Mouse (Mus musculus): ENCODE measurements around the gene Stxbp4. TPM values are rescaled to one million over a fixed set of nuclear protein-coding genes. Genes with fewer than 3 reads are reported as not detected.

Gene Stxbp4
- polyA plus RNA-seq, 1 experiment from 2014 or later = 44.1 TPM

DNA sequence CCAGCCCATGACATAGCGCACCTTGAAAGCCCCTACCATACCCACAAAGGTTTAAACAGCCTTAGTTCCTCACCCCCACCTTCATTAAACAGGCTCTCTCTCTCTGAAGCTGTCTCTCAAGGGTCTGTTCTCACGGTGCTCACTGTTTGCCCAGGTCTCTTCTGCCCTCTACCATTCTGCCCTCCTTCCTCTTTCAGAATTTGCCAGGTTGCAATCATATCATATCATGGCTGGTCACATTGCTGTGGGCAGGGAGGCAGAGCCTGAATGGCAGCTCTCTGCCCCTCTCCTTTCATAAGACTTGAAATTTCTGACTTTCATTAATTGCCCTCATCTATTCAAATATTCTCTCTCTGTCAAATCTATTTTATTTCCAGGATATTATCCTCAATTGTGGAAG, 195.4 kb downstream of the Stxbp4 start:
- Histone ChIP-seq H3K4me2 (ENCODE audit: low read depth, severe bottlenecking) (no peak overlapping the region), H3K4me1 (ENCODE audit: control insufficient read depth, insufficient read depth, low read length) (no peaks in the 10 kb centered on the region), H3K9ac (ENCODE audit: low read length) (no peak overlapping the region), H3K9me3 (ENCODE audit: control insufficient read depth, low read length) (no peaks in the 10 kb centered on the region), H3K27me3 (ENCODE audit: control insufficient read depth, insufficient read depth, low read length) (no peaks in the 10 kb centered on the region), H3K27ac (replicated peaks; ENCODE audit: low read depth, low read length) (no peak overlapping the region), H3K36me3 (ENCODE audit: control insufficient read depth, insufficient read depth, low read length) (no peaks in the 10 kb centered on the region), H3K4me3 (ENCODE audit: low read depth, low read length) (no peak overlapping the region)
- ATAC-seq (ENCODE audit: insufficient number of reproducible peaks, low FRiP score, low TSS enrichment, low read depth) (no peak), DNase-seq (ENCODE audit: low spot score) (no peak)
- 78% methylated on average over 2 of the region's 2 CpGs for WGBS

DNA sequence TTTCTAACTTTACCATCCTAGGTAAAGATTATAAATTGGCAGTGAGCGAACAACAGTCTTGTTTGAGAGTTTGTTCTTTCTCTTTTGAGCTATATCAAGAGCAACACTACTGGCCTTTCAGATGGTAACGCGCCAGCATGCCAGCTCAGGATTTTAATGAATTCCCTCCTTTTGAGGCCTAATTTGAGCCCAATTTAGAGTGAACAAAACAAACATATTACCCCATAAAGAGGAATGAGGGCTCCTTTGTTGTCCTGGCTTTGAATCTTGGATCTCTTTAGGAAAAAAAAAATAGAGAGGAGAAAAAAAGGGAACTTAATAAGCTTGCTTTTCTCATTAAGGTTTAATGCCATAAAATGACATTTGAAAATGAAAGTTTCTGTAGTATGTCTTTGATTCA, 197.0 kb downstream of the Stxbp4 start:
- WGBS = 83% methylated on average over 3 of the region's 3 CpGs
- Histone ChIP-seq H3K27me3 (ENCODE audit: control insufficient read depth, insufficient read depth, low read length) (no peaks in the 10 kb centered on the region), H3K9ac (ENCODE audit: low read length) (no peak overlapping the region), H3K4me3 (ENCODE audit: low read depth, low read length) (no peak overlapping the region), H3K9me3 (ENCODE audit: control insufficient read depth, low read length) (no peaks in the 10 kb centered on the region), H3K4me1 (ENCODE audit: control insufficient read depth, insufficient read depth, low read length) (no peaks in the 10 kb centered on the region), H3K4me2 (ENCODE audit: low read depth, severe bottlenecking) (no peak overlapping the region), H3K36me3 (ENCODE audit: control insufficient read depth, insufficient read depth, low read length) (no peaks in the 10 kb centered on the region), H3K27ac (replicated peaks; ENCODE audit: low read depth, low read length) (no peak overlapping the region)
- no peak for DNase-seq (ENCODE audit: low spot score)
- ATAC-seq (ENCODE audit: insufficient number of reproducible peaks, low FRiP score, low TSS enrichment, low read depth) = no peak

DNA sequence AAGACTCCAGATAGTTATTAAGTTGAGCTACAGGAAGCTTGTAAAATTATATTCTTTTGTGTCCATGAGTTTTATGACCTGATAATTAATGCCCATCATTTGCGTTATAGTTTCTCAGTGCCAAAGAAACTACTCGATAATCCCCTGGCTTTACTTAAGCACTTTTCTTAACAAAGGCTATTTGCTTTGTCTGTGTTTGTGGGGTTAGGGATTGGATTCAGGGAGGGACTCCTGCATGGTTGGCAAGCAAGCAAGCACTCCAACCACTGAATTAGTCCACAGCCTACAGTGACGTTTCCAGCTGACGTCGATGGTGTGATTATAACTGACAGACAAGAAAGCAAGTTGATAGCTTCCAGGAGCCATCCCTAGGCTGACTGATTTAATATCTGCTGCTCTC, 199.1 kb downstream of the Stxbp4 start:
- no peak overlapping the region for H3K4me3 ChIP-seq (ENCODE audit: low read depth, low read length)
- DNase-seq (ENCODE audit: low spot score) = no peak
- H3K9ac ChIP-seq (ENCODE audit: low read length) = no peak overlapping the region
- H3K4me2 ChIP-seq (ENCODE audit: low read depth, severe bottlenecking) = no peak overlapping the region
- no peaks in the 10 kb centered on the region for H3K36me3 ChIP-seq (ENCODE audit: control insufficient read depth, insufficient read depth, low read length)
- H3K9me3 ChIP-seq (ENCODE audit: control insufficient read depth, low read length) = no peaks in the 10 kb centered on the region
- 76% methylated on average over 5 of the region's 5 CpGs for WGBS
- no peaks in the 10 kb centered on the region for H3K4me1 ChIP-seq (ENCODE audit: control insufficient read depth, insufficient read depth, low read length)
- H3K27ac ChIP-seq (replicated peaks; ENCODE audit: low read depth, low read length) = no peak overlapping the region
- no peak for ATAC-seq (ENCODE audit: insufficient number of reproducible peaks, low FRiP score, low TSS enrichment, low read depth)
- H3K27me3 ChIP-seq (ENCODE audit: control insufficient read depth, insufficient read depth, low read length) = no peaks in the 10 kb centered on the region

Other genes with a start within 250 kb of the Stxbp4 start
- gene Hlf, start 247.2 kb downstream of the Stxbp4 start, polyA plus RNA-seq (2014; fragmentation: Nextera tagmentation; extraction: Ambion mirVana) = 0.26 and 0.31 TPM in 2 replicates
- gene Cox11, start 89 bp upstream of the Stxbp4 start, polyA plus RNA-seq (2014; fragmentation: Nextera tagmentation; extraction: Ambion mirVana) = 27.9 and 30.7 TPM in 2 replicates
- 13.2 and 14.3 TPM in 2 replicates for gene Tom1l1, start 50.3 kb upstream of the Stxbp4 start, polyA plus RNA-seq (2014; fragmentation: Nextera tagmentation; extraction: Ambion mirVana)

Measured in limb, embryonic 11.5 days (tissue).